Mouse (Mus musculus): Measurements from ENCODE around the gene Lin37.

The Lin37 gene

GRCm38 (mm10) chr7:30559443-30559954 is at the start of gene Lin37:
Lin37 (minus strand) TSS chr7:30559838.
- DNase-seq (ENCODE audit: low read depth, low spot score): peak; percentile 99

GRCm38 (mm10) chr7:30608476-30608875 is 48.8 kb upstream of the Lin37 start:
- DNase-seq (ENCODE audit: low read depth, low spot score): peak; percentile 73

- peak; percentile 96 for DNase-seq (ENCODE audit: low read depth, low spot score)
These were observed 48.2 kb upstream of the Lin37 start for GRCm38 (mm10) chr7:30607706-30608309.

GRCm38 (mm10) chr7:30604944-30605343 is 45.3 kb upstream of the Lin37 start:
- no peak for DNase-seq (ENCODE audit: low read depth, low spot score)

- peak; percentile 84 for DNase-seq (ENCODE audit: low read depth, low spot score)
These were observed 44.8 kb upstream of the Lin37 start for GRCm38 (mm10) chr7:30604424-30604823.

GRCm38 (mm10) chr7:30602583-30602982 is 42.9 kb upstream of the Lin37 start:
- peak; percentile 99 for DNase-seq (ENCODE audit: low read depth, low spot score)

GRCm38 (mm10) chr7:30600651-30601050 is 41.0 kb upstream of the Lin37 start:
- DNase-seq (ENCODE audit: low read depth, low spot score): no peak

GRCm38 (mm10) chr7:30599933-30600353 is 40.3 kb upstream of the Lin37 start:
- DNase-seq (ENCODE audit: low read depth, low spot score): peak; percentile 98

- peak; percentile 89 for DNase-seq (ENCODE audit: low read depth, low spot score)
These were observed 39.1 kb upstream of the Lin37 start, which contains the start of gene Zbtb32 for GRCm38 (mm10) chr7:30598786-30599185. Zbtb32 (minus strand) TSS chr7:30598909.

- no peak for DNase-seq (ENCODE audit: low read depth, low spot score)
These were observed 37.2 kb upstream of the Lin37 start for GRCm38 (mm10) chr7:30596811-30597210.

GRCm38 (mm10) chr7:30596093-30596492 is 36.5 kb upstream of the Lin37 start:
- no peak for DNase-seq (ENCODE audit: low read depth, low spot score)

- DNase-seq (ENCODE audit: low read depth, low spot score): no peak
These were observed 34.9 kb upstream of the Lin37 start for GRCm38 (mm10) chr7:30594510-30595024.

GRCm38 (mm10) chr7:30593579-30594509 is 34.2 kb upstream of the Lin37 start:
- DNase-seq (ENCODE audit: low read depth, low spot score): no peak

GRCm38 (mm10) chr7:30592772-30593423 is 33.3 kb upstream of the Lin37 start:
- peak; percentile 71 for DNase-seq (ENCODE audit: low read depth, low spot score)

- DNase-seq (ENCODE audit: low read depth, low spot score): no peak
These were observed 31.9 kb upstream of the Lin37 start for GRCm38 (mm10) chr7:30591605-30591951.

GRCm38 (mm10) chr7:30590927-30591604 is 31.4 kb upstream of the Lin37 start:
- no peak for DNase-seq (ENCODE audit: low read depth, low spot score)

- DNase-seq (ENCODE audit: low read depth, low spot score): peak; percentile 90
These were observed 30.0 kb upstream of the Lin37 start for GRCm38 (mm10) chr7:30589435-30590301.

- DNase-seq (ENCODE audit: low read depth, low spot score): peak; percentile 99
These were observed 29.2 kb upstream of the Lin37 start, which contains the start of gene Kmt2b for GRCm38 (mm10) chr7:30588676-30589434. Kmt2b (minus strand) TSS chr7:30588726.

Measured in R1 (cell line).